Mouse (Mus musculus): ENCODE results near the gene Slco2a1. TPM values are rescaled to one million over a fixed set of nuclear protein-coding genes. Genes with fewer than 3 reads are reported as not detected.

Slco2a1 gene
- total RNA-seq, 2 experiments from 2014 or later, result 2.1 to 2.2 TPM

DNA sequence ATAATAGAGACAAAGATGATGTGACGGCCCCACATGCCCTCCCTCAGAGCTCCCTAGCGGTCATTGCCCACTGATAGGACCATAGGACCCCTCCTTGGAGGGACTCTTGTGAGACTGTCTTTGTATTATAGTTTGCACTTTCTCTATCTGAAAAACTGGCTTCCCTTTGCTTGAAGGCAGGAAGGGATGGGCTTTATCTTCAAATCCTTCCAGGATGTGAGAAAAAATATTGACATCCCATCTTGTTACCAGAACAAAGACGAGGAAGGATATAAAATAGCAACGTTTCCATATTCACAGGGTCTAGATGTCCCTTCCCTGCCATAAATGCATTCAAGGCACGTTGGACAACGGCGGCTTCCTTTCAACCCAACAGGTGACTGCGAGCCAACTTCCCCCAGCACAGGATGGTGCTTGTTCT is 48.5 kb downstream of the Slco2a1 start:
- no peak for DNase-seq (ENCODE audit: low spot score in 2 of 2)

DNA sequence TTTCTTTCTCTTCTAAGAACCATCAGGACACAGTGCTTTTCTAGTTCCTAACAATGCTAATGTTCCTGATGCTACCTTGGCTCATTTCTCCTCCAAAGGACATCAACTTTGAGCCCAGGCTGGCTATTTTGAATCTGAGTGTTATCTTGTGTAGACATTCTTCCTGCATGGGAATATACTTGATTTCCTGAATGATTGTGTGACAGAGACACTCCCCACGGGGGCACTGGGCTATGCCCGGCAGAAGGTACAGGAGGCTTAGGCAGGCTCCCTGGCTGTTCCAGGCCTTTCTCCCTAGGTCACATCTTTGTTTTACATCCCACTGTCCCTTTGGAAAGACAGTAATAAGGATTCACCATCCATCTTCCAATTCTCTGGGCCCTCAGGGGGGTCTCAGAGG is 49.8 kb downstream of the Slco2a1 start:
- no peak for DNase-seq (ENCODE audit: low spot score in 2 of 2)

DNA sequence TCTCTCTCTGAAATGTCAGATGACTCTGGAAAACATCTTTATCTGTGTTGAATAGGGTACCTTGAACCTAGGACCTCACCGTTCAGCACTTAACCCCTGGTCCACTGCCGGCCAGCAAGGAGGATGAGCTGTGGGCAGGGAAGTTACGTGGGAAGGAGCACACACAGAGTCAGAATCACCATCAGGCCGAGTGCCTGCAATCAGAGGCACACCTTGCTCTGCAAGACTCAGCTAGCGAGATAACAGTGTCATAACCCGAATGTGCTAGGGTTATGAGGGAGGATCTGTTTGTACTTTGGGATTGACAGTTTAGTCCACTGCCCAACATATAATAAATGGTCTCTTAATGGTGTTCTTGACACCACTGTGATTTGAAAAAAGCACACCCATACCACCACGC is 50.2 kb downstream of the Slco2a1 start:
- DNase-seq (ENCODE audit: low spot score in 2 of 2), result no peak

DNA sequence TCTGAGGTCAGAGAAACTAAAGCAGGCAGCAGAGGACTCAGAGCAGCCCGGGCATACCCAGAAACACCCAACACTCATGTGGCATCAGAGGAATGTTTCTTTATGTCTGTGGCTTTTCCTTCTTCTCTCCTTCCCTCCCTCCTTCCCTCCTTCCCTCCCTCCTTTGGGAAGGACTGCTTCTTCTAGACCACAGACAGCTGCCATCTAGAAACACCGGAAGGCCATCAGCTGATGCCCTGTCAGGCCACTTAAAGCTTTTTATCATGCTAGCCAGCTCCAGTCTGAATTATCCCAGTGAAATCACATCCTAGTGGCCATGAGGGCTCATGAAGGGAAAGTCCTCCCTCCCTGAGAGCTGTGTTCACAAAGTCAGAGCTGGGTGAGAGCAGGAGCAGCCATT is 52.1 kb downstream of the Slco2a1 start:
- DNase-seq (ENCODE audit: low spot score in 2 of 2), result no peak

DNA sequence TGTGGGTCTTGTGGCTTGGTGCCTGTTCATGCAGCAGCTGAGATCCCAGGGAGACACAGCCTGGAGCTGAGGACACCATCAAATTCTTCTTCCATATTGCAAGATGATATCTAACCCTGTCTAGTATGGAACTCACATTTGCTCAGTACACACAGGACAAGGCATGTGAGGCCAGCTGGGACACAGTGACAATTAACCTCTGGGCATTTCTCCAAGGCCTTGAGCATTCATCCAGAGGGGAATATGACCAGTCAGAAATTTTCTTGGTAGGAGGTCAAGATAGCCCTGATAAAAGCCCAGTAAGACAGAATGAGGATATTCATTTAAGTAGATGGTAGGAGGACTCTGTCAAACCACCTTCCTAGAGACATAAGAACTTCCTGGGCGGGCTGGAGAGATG is 56.9 kb downstream of the Slco2a1 start:
- no peak for DNase-seq (ENCODE audit: low spot score in 2 of 2)

DNA sequence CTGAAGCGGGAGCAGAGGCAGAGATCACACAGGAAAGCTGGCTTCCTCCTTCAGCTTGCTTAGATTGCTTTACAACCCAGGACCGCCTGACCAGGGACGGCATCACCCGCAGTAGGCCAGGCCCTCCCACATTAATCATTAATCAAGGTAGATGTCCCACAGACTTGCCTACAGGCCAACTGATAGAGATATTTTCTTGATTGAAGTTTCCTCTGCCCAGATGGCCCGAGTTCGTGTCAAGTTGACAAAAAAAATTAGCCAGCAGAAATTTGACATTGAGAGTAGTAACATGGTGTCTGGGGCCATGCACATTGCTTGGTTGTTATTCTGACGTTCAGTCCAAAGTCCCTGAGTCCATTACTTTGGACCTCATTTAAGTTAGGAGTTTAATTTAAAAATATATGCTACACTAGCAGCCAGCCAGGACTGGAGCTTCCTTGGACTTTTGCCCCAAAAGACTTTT is 60.6 kb downstream of the Slco2a1 start:
- no peak for DNase-seq (ENCODE audit: low spot score in 2 of 2)

DNA sequence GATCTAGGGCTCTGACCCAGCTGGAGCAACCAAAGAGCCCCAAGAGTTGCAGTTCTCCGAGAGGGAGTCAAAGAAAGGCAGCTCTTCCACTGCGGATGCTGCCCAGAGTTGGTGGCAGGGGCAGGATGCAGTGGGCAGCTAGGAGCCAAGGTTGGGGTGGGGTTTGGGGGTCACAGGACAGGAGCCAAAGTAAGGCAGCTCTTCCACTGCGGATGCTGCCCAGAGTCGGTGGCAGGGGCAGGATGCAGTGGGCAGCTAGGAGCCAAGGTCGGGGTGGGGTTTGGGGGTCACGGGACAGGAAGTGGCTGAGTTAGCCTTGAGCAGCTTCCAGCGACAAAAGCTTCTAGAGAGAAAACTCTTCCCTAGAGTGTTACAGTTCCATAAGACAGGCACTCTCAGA is 65.3 kb downstream of the Slco2a1 start:
- no peak for DNase-seq (ENCODE audit: low spot score in 2 of 2)

DNA sequence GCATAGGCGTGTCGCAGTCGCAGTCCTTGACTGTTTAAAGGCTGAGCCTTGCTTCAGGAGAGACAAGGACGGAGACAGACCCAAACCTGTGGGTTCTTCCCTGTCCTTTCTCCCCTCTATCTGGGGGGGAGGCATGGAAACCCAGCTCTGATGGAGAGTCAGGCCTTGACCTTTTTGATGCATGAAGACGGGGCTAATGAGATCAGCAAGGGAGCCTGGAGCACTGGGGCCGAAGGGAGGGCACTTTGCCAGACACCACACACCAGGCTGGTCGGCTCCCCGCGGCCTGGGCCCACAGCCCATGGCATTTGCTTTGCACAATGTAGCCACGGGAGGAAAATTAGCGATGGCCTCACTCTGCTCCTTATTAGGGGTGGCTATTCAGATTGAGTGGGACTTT is 66.5 kb downstream of the Slco2a1 start:
- no peak for DNase-seq (ENCODE audit: low spot score in 2 of 2)

DNA sequence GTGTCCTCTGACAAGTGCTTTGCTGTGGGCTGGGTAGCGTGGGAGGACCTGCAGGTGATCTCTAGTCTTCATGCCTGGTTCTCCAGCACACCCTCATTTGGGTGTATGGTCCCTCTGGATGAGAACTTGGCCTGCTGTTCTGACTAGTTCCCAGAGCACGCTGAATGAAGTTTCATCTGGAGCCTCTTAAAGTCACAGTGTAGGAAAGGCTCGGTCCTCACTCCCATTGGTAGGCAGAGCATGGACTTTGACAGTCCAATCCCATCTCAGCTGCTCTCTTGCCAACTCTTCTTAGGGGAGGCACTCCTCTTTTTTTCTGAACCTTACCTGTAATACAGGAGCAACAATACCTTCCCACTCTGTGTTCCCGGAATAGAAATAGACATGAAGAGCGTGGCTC is 67.7 kb downstream of the Slco2a1 start:
- DNase-seq (ENCODE audit: low spot score in 2 of 2), result no peak

DNA sequence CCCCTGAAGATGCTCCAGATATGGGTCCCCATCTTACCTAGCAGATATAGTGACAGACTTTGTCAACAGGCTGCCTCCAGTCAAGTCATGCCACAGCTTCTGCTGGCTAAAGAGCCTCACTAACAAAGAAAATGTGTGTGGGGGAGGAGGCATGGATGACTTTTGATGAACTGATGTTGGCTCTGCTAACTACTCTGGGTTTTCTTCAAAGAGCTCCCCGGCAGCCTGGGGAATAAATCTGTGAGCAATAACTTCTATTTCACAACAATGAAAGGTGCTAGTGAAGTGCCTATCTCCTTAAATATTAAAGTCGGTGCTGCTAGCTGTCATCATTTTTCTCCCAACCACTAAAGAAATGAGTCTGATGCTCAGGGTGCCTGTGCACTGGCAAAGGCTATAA is 72.0 kb downstream of the Slco2a1 start:
- DNase-seq (ENCODE audit: low spot score in 2 of 2), result no peak

DNA sequence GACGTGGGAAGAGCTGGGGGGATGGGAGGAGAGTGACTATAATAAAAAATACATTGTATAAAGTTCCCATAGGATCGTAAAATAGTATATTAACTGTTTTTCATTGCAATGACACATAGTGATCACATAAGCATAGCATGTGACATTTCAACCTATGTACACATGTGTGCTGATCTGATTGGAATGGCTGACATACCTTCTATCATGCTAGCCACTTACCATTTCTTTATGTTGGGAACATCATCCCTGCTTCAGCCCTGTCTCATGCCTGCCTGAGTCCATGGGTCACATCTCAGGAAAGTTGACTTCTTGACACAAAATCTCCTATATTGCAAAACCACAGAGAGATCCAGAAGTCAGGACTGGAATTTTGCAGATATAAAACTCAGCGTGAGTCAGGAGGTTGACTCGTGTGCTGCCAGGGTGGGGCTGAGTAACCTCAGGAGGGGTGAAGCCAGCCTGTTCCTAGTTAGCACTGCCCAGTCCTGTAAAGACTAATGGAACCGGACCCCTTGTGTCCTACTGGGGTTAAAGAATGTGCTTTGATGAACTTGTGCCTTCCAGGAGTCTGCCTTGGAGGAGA is 73.0 kb downstream of the Slco2a1 start:
- DNase-seq (ENCODE audit: low spot score in 2 of 2), result no peak

DNA sequence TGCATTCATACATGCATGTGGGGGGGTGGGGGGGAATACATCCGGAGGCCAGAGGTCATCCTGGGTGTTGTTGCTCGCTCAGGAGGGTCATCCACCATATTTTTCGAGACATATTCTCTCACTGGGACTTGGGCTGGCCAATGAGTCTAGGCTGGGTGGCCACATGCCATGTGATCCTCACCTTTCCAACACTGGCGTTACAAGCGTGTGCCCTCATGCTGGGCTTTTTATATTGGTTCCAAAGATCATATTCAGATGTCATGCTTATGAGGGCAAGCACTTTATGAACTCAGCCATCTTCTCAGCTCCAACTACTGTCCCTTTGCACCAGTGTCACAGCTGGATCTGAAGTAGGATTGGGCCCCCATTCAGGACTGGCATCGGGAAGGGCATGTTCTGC is 75.1 kb downstream of the Slco2a1 start:
- no peak for DNase-seq (ENCODE audit: low spot score in 2 of 2)

DNA sequence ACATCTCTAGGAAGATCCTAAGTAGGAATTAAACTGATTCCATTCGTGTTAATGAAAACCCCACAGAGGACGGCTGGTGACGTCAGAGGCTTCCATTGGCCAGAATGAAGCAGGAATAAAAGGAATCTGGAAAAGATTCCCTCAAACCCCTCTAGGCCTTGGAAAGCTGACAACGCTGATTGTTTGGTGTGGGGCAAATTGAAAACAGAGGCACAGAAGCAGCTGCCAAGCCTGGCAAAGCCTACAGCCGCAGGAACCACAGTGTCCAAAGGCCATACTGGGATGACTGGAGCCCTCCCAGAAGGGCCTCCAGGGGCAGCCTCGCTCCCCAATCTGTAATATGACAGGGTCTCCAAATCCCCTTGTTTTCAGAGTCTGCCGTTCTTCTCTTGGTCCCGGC is 78.3 kb downstream of the Slco2a1 start:
- no peak for DNase-seq (ENCODE audit: low spot score in 2 of 2)

DNA sequence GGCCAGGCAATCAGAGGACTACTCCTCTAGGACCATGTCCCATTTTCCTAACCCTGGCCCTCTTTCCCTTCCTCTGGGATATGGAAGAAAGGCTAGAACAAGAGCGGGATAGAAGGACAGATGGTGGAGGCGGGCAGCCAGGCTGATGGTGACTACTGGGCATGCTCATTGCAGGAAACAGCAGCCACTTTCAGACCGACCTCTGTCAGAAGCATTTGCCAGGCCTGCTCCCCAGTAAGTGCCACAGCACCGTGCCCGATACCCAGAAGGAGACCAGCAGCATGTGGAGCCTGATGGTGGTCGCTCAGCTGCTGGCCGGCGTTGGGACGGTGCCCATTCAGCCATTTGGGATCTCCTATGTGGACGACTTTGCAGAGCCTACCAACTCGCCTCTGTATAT is 79.1 kb downstream of the Slco2a1 start:
- no peak for DNase-seq (ENCODE audit: low spot score in 2 of 2)

DNA sequence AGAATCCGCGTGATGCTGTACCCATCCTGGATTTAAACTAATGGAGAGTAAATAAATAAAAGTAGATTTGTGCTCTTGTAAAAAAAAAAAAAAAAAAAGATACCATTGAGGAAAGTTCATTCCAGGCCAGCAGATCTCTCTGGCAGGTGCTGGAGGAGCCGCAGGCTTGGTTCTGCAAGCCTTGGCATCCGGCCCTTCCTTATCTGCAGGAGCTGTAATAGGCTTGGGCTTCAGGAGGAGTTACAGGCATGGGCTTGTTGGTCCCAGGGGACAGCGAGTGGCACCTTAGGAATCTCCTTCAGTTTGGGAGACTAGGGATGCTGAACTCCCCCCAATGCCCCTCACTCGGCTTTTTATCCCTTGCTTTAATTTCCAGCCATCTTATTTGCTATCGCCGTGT is 80.3 kb downstream of the Slco2a1 start:
- no peak for DNase-seq (ENCODE audit: low spot score in 2 of 2)

DNA sequence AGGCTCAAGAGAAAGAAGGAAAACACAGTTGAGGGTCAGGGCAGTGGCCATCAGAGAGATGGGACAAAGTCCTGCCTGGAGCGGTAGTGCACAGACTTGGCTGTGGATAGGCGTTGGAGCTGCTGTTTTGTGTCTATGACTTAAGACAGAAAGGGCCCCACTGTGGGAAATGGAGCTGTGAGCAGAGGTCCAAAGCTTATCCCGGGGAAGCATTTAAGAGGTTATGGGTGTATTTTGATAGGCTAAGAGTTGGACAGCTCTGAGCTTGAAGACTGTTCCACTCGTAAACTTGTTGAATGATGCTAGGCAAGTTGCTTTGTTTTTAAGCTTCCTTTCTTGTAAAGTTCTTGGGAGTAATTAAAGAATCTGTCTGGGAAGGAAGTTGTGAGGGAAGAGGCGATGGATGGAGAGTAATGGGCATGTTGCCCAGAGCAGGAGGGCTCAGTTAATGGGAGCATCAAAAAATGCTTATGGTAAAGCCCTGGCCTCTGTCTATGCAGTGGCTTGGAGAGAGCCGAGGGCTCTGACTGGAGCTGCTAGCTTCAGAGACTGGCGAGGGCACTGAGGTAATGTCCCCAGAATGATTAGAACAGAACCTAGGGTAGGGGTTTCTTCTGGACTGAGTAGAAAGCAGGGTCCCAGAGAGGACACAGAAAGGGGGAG is 83.2 kb downstream of the Slco2a1 start:
- no peak for DNase-seq (ENCODE audit: low spot score in 2 of 2)

DNA sequence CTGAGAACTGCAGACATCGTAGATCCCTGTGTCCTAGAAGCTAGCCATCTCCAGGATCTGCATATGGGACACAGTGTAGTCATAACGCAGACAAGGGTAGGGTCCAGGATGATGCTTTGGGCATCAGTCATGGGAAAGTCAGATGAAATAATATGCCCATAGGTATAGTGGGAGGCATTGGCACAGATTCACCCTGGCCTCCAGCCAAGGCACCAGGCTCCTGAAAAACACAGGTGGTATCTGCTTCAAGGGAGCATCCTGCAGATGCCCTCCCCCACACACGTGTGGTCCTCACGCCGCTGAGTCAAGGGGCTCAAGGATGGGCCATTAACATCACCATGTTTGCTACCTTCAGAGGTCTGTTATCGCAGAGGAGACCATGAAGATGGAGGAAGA is 83.7 kb downstream of the Slco2a1 start:
- no peak for DNase-seq (ENCODE audit: low spot score in 2 of 2)

DNA sequence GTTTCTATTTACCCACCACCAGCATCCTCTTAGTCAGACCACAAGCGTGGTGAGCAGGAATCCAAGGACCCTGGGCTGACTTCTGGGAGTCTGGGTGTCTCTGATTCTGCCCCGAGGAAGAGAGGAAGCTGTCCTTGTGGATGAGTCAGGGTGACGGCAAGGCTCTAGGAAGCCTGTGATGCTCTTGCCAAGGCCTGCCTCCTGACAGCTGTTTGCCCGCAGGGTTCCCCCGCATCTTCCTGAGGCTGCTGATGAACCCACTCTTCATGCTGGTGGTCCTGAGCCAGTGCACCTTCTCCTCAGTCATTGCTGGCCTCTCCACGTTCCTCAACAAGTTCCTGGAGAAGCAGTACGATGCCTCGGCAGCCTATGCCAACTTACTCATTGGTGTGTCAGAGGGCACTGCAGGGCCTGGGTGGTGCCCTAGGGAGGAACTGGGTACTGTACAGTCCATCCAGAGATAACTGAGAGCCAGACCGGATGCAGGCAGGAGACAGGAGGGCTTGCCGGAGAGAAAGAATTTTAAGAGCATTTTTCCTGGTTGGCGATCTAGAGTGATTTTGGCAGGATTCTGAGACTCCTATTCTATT is 84.5 kb downstream of the Slco2a1 start:
- DNase-seq (ENCODE audit: low spot score in 2 of 2), result no peak

DNA sequence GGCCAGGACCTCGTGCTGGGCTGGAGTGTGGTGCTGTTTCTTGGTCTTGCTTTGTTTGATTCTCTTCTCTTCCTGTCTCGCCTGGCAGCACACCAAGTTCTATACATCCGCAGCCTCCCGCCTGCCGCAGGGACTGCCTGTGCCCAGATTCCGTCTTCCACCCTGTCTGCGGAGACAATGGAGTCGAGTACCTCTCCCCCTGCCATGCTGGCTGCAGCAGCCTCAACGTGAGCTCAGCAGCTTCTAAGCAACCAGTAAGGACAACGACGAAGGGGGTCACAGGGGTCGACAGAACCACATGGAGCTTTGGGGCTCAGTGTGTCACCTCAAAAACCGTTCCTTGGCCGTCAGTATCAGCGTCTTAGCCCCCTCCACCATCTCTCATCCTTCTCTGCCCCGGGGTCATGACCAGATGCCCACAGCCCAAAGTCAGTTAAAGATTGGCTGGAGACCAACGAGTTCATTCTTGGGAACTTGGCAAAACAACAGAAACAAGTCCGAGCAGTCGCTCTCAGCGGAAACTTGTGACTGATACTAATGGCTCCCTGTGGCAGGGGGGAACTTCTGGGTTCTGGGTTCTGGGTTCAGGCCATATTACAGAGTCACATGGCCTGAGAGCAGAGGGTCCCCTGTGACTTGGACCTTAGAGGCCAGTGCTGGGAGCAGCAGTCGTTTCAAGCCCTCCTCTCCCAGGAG is 88.5 kb downstream of the Slco2a1 start:
- DNase-seq (ENCODE audit: low spot score in 2 of 2), result no peak

DNA sequence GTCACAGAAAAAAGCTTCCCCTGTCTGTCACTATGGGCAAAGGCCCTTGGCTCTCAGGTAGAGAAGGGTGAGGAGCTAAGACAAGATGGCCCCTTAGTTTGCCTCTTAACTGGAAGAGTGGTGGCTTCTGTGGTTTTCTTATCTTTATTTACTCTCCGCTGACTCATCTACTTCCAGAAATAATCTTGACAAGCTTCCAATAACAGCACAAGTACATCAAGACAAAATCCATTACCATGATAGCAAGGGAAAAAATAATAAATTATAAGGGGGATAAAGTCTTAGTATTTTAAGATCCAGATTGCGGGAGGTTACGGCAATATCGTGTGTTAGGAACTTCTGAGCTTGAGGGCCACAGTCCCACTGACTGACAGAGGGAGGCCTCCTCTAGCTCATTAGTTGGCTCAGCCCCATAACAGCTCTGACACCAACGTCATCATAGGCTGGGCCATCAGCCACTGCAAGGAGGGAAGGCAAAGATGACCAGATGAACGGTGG is 89.7 kb downstream of the Slco2a1 start:
- DNase-seq (ENCODE audit: low spot score in 2 of 2), result no peak

DNA sequence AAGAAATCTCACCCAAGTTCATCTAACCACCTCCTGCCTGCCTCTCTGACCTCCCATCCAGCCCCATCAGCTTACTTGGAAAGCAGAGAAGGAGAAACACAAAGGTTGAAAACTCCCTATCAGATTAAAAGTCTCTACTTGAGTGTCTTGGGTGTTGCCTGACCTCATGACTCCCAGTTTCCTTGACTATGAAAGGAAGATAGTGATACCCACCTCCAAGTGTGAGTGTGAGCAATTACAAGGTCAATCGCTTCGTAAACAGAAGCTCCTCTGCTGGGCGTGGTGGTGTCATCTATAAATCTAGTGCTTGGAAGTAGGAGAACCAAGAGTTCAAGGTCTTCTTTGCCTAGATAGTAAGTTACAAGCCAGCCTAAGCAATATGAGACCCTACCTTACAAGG is 91.7 kb downstream of the Slco2a1 start:
- no peak for DNase-seq (ENCODE audit: low spot score in 2 of 2)
